Mouse (Mus musculus): ENCODE data around the gene Selenot. TPM values are rescaled to one million over a fixed set of nuclear protein-coding genes. Genes with fewer than 3 reads are reported as not detected.

Gene Selenot
- 21.8 and 23.8 TPM in 2 replicates for polyA plus RNA-seq (2014; fragmentation: Nextera tagmentation; extraction: Ambion mirVana)

GRCm38 (mm10) chr3:58576137-58577066 is at the start of gene Selenot:
TSS of gene Selenot (plus strand) at chr3:58576636.
- 1% methylated on average over 58 of the region's 59 CpGs for WGBS
- no peak for TF ChIP-seq CTCF (IDR thresholded peaks at IDR 0.05; ENCODE audit: low read depth)
- no peaks in the 10 kb centered on the region for H3K9me3 ChIP-seq (ENCODE audit: low read depth, low read length)

GRCm38 (mm10) chr3:58536573-58536972 is 39.9 kb upstream of the Selenot start:
- H3K4me1 ChIP-seq (ENCODE audit: insufficient read depth): no peaks in the 10 kb centered on the region
- H3K27me3 ChIP-seq (ENCODE audit: insufficient read depth, low read length): no peaks in the 10 kb centered on the region
- no peaks in the 10 kb centered on the region for H3K9me3 ChIP-seq (ENCODE audit: low read depth, low read length)
- peaks cover 48% of the 10 kb centered on the region for H3K36me3 ChIP-seq (ENCODE audit: insufficient read depth)
- no peak for DNase-seq
- no peak overlapping the region for H3K9ac ChIP-seq
- H3K27ac ChIP-seq (ENCODE audit: low read depth): no peak overlapping the region
- no peak overlapping the region for H3K4me2 ChIP-seq
- no peak for ATAC-seq (ENCODE audit: insufficient read depth)
- WGBS: 85% methylated on average over 3 of the region's 3 CpGs
- no peak overlapping the region for H3K4me3 ChIP-seq (ENCODE audit: low read depth, low read length)
- TF ChIP-seq CTCF (IDR thresholded peaks at IDR 0.05; ENCODE audit: low read depth): no peak

More at GRCm38 (mm10) chr3:58576137-58577066, at the start of gene Selenot:
- peak within 1 kb of the TSS; percentile 98 for H3K9ac ChIP-seq
- H3K4me1 ChIP-seq (ENCODE audit: insufficient read depth): no peaks in the 10 kb centered on the region
- H3K4me2 ChIP-seq: peak within 1 kb of the TSS; percentile 56
- DNase-seq: peak; percentile 98
- H3K27ac ChIP-seq (ENCODE audit: low read depth): peak within 1 kb of the TSS; percentile 100
- peaks cover 7% of the 10 kb centered on the region; the same call in 1 of the 2 replicates for H3K36me3 ChIP-seq (ENCODE audit: insufficient read depth)
- H3K27me3 ChIP-seq (ENCODE audit: insufficient read depth, low read length): no peaks in the 10 kb centered on the region
- H3K4me3 ChIP-seq (ENCODE audit: low read depth, low read length): peak within 1 kb of the TSS; percentile 88
- peak; percentile 97 for ATAC-seq (ENCODE audit: insufficient read depth)

GRCm38 (mm10) chr3:58552001-58552811 is 24.2 kb upstream of the Selenot start:
- 50% methylated on average over 1 of the region's 1 CpGs for WGBS
- Histone ChIP-seq H3K27ac (ENCODE audit: low read depth) (no peak overlapping the region), H3K4me2 (no peak overlapping the region), H3K9ac (no peak overlapping the region), H3K27me3 (ENCODE audit: insufficient read depth, low read length) (no peaks in the 10 kb centered on the region), H3K4me3 (ENCODE audit: low read depth, low read length) (no peak overlapping the region), H3K36me3 (ENCODE audit: insufficient read depth) (peaks cover 68% of the 10 kb centered on the region), H3K4me1 (ENCODE audit: insufficient read depth) (no peaks in the 10 kb centered on the region), H3K9me3 (ENCODE audit: low read depth, low read length) (no peaks in the 10 kb centered on the region)
- ATAC-seq (ENCODE audit: insufficient read depth) (no peak), DNase-seq (no peak)
- TF ChIP-seq CTCF (IDR thresholded peaks at IDR 0.05; ENCODE audit: low read depth): no peak

- Histone ChIP-seq H3K4me2 (no peak overlapping the region), H3K27me3 (ENCODE audit: insufficient read depth, low read length) (no peaks in the 10 kb centered on the region), H3K4me3 (ENCODE audit: low read depth, low read length) (no peak overlapping the region), H3K9me3 (ENCODE audit: low read depth, low read length) (no peaks in the 10 kb centered on the region), H3K27ac (ENCODE audit: low read depth) (no peak overlapping the region), H3K36me3 (ENCODE audit: insufficient read depth) (peaks cover 54% of the 10 kb centered on the region), H3K4me1 (ENCODE audit: insufficient read depth) (no peaks in the 10 kb centered on the region), H3K9ac (no peak overlapping the region)
- TF ChIP-seq CTCF (IDR thresholded peaks at IDR 0.05; ENCODE audit: low read depth): no peak
- 84% methylated on average over 7 of the region's 7 CpGs for WGBS
- DNase-seq (no peak), ATAC-seq (ENCODE audit: insufficient read depth) (no peak)
Observed at GRCm38 (mm10) chr3:58556649-58557048, 19.8 kb upstream of the Selenot start.

- peaks cover 31% of the 10 kb centered on the region for H3K36me3 ChIP-seq (ENCODE audit: insufficient read depth)
- H3K4me2 ChIP-seq: no peak overlapping the region
- no peaks in the 10 kb centered on the region for H3K9me3 ChIP-seq (ENCODE audit: low read depth, low read length)
- H3K4me1 ChIP-seq (ENCODE audit: insufficient read depth): no peaks in the 10 kb centered on the region
- TF ChIP-seq CTCF (IDR thresholded peaks at IDR 0.05; ENCODE audit: low read depth): no peak
- DNase-seq (no peak), ATAC-seq (ENCODE audit: insufficient read depth) (no peak)
- H3K27ac ChIP-seq (ENCODE audit: low read depth): no peak overlapping the region
- no peaks in the 10 kb centered on the region for H3K27me3 ChIP-seq (ENCODE audit: insufficient read depth, low read length)
- no peak overlapping the region for H3K9ac ChIP-seq
- 43% methylated on average over 2 of the region's 2 CpGs for WGBS
- H3K4me3 ChIP-seq (ENCODE audit: low read depth, low read length): no peak overlapping the region
Observed at GRCm38 (mm10) chr3:58559887-58560286, 16.5 kb upstream of the Selenot start.

- TF ChIP-seq CTCF (IDR thresholded peaks at IDR 0.05; ENCODE audit: low read depth): no peak
- 54% methylated on average over 2 of the region's 2 CpGs for WGBS
- Histone ChIP-seq H3K4me2 (no peak overlapping the region), H3K4me3 (ENCODE audit: low read depth, low read length) (no peak overlapping the region), H3K27ac (ENCODE audit: low read depth) (no peak overlapping the region), H3K36me3 (ENCODE audit: insufficient read depth) (peaks cover 16% of the 10 kb centered on the region), H3K9me3 (ENCODE audit: low read depth, low read length) (no peaks in the 10 kb centered on the region), H3K9ac (no peak overlapping the region), H3K27me3 (ENCODE audit: insufficient read depth, low read length) (no peaks in the 10 kb centered on the region), H3K4me1 (ENCODE audit: insufficient read depth) (no peaks in the 10 kb centered on the region)
- DNase-seq (no peak), ATAC-seq (ENCODE audit: insufficient read depth) (no peak)
Observed at GRCm38 (mm10) chr3:58561437-58561836, 15.0 kb upstream of the Selenot start.

GRCm38 (mm10) chr3:58570821-58571220 is 5.6 kb upstream of the Selenot start:
- ATAC-seq (ENCODE audit: insufficient read depth) (no peak), DNase-seq (no peak)
- H3K36me3 ChIP-seq (ENCODE audit: insufficient read depth): no peaks in the 10 kb centered on the region
- no peak overlapping the region for H3K27ac ChIP-seq (ENCODE audit: low read depth)
- no peak for TF ChIP-seq CTCF (IDR thresholded peaks at IDR 0.05; ENCODE audit: low read depth)
- H3K4me2 ChIP-seq: no peak overlapping the region
- no peaks in the 10 kb centered on the region for H3K9me3 ChIP-seq (ENCODE audit: low read depth, low read length)
- no peaks in the 10 kb centered on the region for H3K27me3 ChIP-seq (ENCODE audit: insufficient read depth, low read length)
- no peaks in the 10 kb centered on the region for H3K4me1 ChIP-seq (ENCODE audit: insufficient read depth)
- no peak overlapping the region for H3K9ac ChIP-seq
- H3K4me3 ChIP-seq (ENCODE audit: low read depth, low read length): no peak overlapping the region
- WGBS: 80% methylated on average over 3 of the region's 3 CpGs
